Mouse (Mus musculus): ENCODE measurements around the gene Gpat2. TPM values are rescaled to one million over a fixed set of nuclear protein-coding genes. Genes with fewer than 3 reads are reported as not detected.

Gpat2 gene
- polyA plus RNA-seq (2015; fragmentation: Nextera tagmentation; extraction: Ambion mirVana) = 0.10 and 0.12 TPM in 2 replicates

GRCm38 (mm10) chr2:127424977-127425376, at the start of gene Gpat2:
Gpat2 (plus strand) TSS chr2:127425199.
- H3K27me3 ChIP-seq (ENCODE audit: insufficient read depth, low read length) = no peaks in the 10 kb centered on the region
- H3K9ac ChIP-seq (ENCODE audit: low read depth, low read length) = no peak within 1 kb of the TSS
- H3K4me1 ChIP-seq (replicated peaks; ENCODE audit: insufficient read depth, low read length) = no peaks in the 10 kb centered on the region
- H3K9me3 ChIP-seq (replicated peaks; ENCODE audit: low read length) = no peaks in the 10 kb centered on the region
- no peaks in the 10 kb centered on the region for H3K36me3 ChIP-seq (ENCODE audit: insufficient read depth, low read length)
- H3K4me2 ChIP-seq (ENCODE audit: low read length) = no peak within 1 kb of the TSS
- DNase-seq (ENCODE audit: low spot score) (no peak), ATAC-seq (replicated peaks; ENCODE audit: low FRiP score, low read depth) (no peak)
- no peak within 1 kb of the TSS for H3K4me3 ChIP-seq (replicated peaks; ENCODE audit: low read depth, low read length)
- no peak within 1 kb of the TSS for H3K27ac ChIP-seq
- no peak for TF ChIP-seq CTCF (IDR thresholded peaks at IDR 0.05; ENCODE audit: low read depth)
- 87% methylated on average over 17 of the region's 17 CpGs for WGBS

DNA sequence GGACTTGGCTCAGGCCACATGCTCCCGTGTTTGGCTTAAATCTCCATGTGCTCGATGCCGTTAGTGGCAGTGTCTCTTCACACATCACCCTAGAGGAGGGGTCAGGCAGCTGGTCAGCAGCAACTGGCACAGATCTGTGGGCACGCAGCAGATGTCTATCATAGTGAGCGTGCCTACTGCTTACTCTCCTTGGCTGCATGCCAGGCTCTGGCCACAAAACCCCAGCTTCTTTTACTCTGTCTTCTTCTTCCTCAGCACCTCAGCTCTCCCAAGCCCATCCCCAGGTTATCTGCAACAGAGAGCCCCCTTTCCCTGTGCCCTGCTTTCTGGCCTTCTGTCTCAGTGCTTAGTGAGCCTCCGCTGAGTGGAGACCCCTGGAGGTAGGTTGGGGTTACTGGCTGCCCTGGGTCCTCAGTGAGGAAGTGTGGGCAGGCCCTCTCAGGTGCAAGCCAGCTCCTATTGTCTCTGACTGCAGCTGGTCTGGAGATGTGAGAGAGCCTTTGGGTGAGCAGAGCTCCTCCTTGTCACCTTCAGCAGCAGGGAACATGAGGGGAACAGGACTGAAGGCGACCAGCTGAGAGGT, 49.1 kb upstream of the Gpat2 start:
- DNase-seq (ENCODE audit: low spot score) = peak; percentile 35
- Histone ChIP-seq H3K4me3 (replicated peaks; ENCODE audit: low read depth, low read length) (no peak overlapping the region), H3K4me1 (replicated peaks; ENCODE audit: insufficient read depth, low read length) (no peaks in the 10 kb centered on the region), H3K9ac (ENCODE audit: low read depth, low read length) (no peak overlapping the region), H3K9me3 (replicated peaks; ENCODE audit: low read length) (no peaks in the 10 kb centered on the region), H3K27me3 (ENCODE audit: insufficient read depth, low read length) (no peaks in the 10 kb centered on the region), H3K27ac (no peak overlapping the region), H3K36me3 (ENCODE audit: insufficient read depth, low read length) (no peaks in the 10 kb centered on the region), H3K4me2 (ENCODE audit: low read length) (no peak overlapping the region)
- no peak for ATAC-seq (replicated peaks; ENCODE audit: low FRiP score, low read depth)
- 55% methylated on average over 7 of the region's 7 CpGs for WGBS
- peak; percentile 63 for TF ChIP-seq CTCF (IDR thresholded peaks at IDR 0.05; ENCODE audit: low read depth)

- H3K9me3 ChIP-seq (replicated peaks; ENCODE audit: low read length) = no peaks in the 10 kb centered on the region
- H3K4me3 ChIP-seq (replicated peaks; ENCODE audit: low read depth, low read length) = no peak overlapping the region
- H3K27ac ChIP-seq = no peak overlapping the region
- H3K9ac ChIP-seq (ENCODE audit: low read depth, low read length) = no peak overlapping the region
- no peaks in the 10 kb centered on the region for H3K27me3 ChIP-seq (ENCODE audit: insufficient read depth, low read length)
- H3K36me3 ChIP-seq (ENCODE audit: insufficient read depth, low read length) = no peaks in the 10 kb centered on the region
- no peak overlapping the region for H3K4me2 ChIP-seq (ENCODE audit: low read length)
- DNase-seq (ENCODE audit: low spot score) = no peak
- WGBS = 70% methylated on average over 6 of the region's 6 CpGs
- no peak for TF ChIP-seq CTCF (IDR thresholded peaks at IDR 0.05; ENCODE audit: low read depth)
- no peak for ATAC-seq (replicated peaks; ENCODE audit: low FRiP score, low read depth)
- H3K4me1 ChIP-seq (replicated peaks; ENCODE audit: insufficient read depth, low read length) = no peaks in the 10 kb centered on the region
Observed at GRCm38 (mm10) chr2:127376423-127377051, 48.5 kb upstream of the Gpat2 start.

DNA sequence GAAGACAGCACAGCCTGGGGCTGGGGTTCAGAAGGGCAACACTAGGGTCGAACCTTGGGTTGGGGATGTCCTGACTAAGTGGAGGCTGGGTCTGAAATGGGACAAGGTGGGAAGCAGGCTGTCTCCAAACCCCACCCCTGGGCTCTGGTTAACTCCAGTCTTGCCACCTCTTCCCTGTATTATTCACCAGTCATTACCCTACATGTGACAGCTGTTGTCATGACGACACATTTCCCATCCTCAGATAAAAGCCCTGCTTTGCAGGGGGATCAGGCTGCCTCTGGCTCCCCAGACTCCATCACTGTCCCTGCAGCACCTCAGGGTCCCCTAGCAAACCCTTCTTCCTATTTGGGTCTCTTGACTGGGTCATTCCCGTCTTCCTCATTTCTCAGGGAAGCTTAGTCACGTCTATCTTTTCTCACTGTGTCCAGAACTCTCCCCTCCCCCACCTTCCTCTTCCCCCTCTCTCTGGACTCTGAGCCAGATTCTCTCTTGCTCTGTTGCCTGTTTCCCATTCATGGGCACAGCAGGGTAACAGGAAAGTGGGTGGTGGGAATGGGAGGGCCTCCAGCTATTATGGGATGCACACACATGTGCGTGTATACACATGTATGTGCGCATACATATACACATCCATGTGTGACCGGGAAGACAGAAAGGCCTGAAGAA, 46.9 kb upstream of the Gpat2 start:
- TF ChIP-seq CTCF (IDR thresholded peaks at IDR 0.05; ENCODE audit: low read depth) = no peak
- DNase-seq (ENCODE audit: low spot score) (no peak), ATAC-seq (replicated peaks; ENCODE audit: low FRiP score, low read depth) (no peak)
- Histone ChIP-seq H3K4me1 (replicated peaks; ENCODE audit: insufficient read depth, low read length) (no peaks in the 10 kb centered on the region), H3K36me3 (ENCODE audit: insufficient read depth, low read length) (no peaks in the 10 kb centered on the region), H3K9me3 (replicated peaks; ENCODE audit: low read length) (no peaks in the 10 kb centered on the region), H3K4me2 (ENCODE audit: low read length) (no peak overlapping the region), H3K4me3 (replicated peaks; ENCODE audit: low read depth, low read length) (no peak overlapping the region), H3K27me3 (ENCODE audit: insufficient read depth, low read length) (no peaks in the 10 kb centered on the region), H3K9ac (ENCODE audit: low read depth, low read length) (no peak overlapping the region), H3K27ac (no peak overlapping the region)
- WGBS = 64% methylated on average over 7 of the region's 7 CpGs

- no peaks in the 10 kb centered on the region for H3K27me3 ChIP-seq (ENCODE audit: insufficient read depth, low read length)
- 52% methylated on average over 7 of the region's 7 CpGs for WGBS
- H3K9me3 ChIP-seq (replicated peaks; ENCODE audit: low read length) = no peaks in the 10 kb centered on the region
- no peaks in the 10 kb centered on the region for H3K36me3 ChIP-seq (ENCODE audit: insufficient read depth, low read length)
- DNase-seq (ENCODE audit: low spot score) = no peak
- H3K27ac ChIP-seq = no peak overlapping the region
- H3K4me2 ChIP-seq (ENCODE audit: low read length) = no peak overlapping the region
- H3K4me1 ChIP-seq (replicated peaks; ENCODE audit: insufficient read depth, low read length) = no peaks in the 10 kb centered on the region
- no peak overlapping the region for H3K4me3 ChIP-seq (replicated peaks; ENCODE audit: low read depth, low read length)
- H3K9ac ChIP-seq (ENCODE audit: low read depth, low read length) = no peak overlapping the region
- no peak for ATAC-seq (replicated peaks; ENCODE audit: low FRiP score, low read depth)
- TF ChIP-seq CTCF (IDR thresholded peaks at IDR 0.05; ENCODE audit: low read depth) = no peak
Observed at GRCm38 (mm10) chr2:127378611-127378990, 46.4 kb upstream of the Gpat2 start.

- H3K9me3 ChIP-seq (replicated peaks; ENCODE audit: low read length) = no peaks in the 10 kb centered on the region
- no peak for DNase-seq (ENCODE audit: low spot score)
- H3K9ac ChIP-seq (ENCODE audit: low read depth, low read length) = no peak overlapping the region
- no peak for ATAC-seq (replicated peaks; ENCODE audit: low FRiP score, low read depth)
- WGBS = 52% methylated on average over 3 of the region's 3 CpGs
- no peak for TF ChIP-seq CTCF (IDR thresholded peaks at IDR 0.05; ENCODE audit: low read depth)
- no peaks in the 10 kb centered on the region for H3K4me1 ChIP-seq (replicated peaks; ENCODE audit: insufficient read depth, low read length)
- no peaks in the 10 kb centered on the region for H3K27me3 ChIP-seq (ENCODE audit: insufficient read depth, low read length)
- H3K4me2 ChIP-seq (ENCODE audit: low read length) = no peak overlapping the region
- H3K27ac ChIP-seq = no peak overlapping the region
- H3K36me3 ChIP-seq (ENCODE audit: insufficient read depth, low read length) = no peaks in the 10 kb centered on the region
- H3K4me3 ChIP-seq (replicated peaks; ENCODE audit: low read depth, low read length) = no peak overlapping the region
Observed at GRCm38 (mm10) chr2:127379250-127379649, 45.7 kb upstream of the Gpat2 start.

Measured in kidney, postnatal 0 days (tissue).